Mouse (Mus musculus): ENCODE measurements at regions not wholly inside any gene's neighbourhood (a gene's known extent, or its start where the extent isn't known, plus 50 kb on each side); places are given as distances from the start of the nearest gene placed in this dataset.

DNA sequence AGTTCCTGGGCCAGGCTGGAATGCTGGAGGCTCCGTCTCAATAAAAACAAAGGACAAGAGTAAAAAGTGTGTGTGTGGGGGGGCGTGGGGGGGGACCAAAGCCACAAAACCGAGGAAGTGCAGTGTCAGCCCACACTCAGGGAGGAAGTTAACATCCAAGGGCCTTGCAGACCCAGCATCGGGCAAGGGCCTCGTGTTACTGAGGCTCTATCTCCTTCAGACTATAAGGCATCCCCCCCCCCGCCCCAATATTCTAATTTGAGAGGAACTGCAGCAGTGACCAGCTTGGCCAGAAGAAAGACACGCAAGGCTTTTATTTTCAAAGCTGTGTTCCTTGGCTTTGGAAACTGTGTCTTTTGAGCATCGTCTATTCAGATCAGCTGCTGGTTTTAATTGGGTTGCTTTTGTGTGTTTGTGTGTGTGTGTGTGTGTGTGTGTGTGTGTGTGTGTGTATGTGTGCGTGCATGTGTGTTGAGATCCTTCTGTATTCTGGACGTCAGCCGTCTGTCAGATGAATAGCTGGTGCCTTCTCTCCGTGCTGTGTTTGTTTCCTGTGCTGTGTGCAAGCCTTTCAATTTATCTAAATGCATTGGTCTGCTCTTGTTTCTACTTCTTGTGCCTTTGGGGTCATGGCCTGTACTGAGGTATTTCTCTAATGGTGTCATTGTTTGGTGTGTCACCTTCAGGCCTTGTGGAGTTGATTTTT lies 491.7 kb downstream of the Vrk1 start:
- no peak for TF ChIP-seq CTCF (IDR thresholded peaks at IDR 0.05; ENCODE audit: control insufficient read depth, insufficient read depth, insufficient read length)
- TF ChIP-seq MAX (IDR thresholded peaks at IDR 0.05) = no peak
- TF ChIP-seq FOSL1 (IDR thresholded peaks at IDR 0.05; ENCODE audit: insufficient read depth, low read length, poor library complexity, severe bottlenecking) = no peak
- TF ChIP-seq MYOG (IDR thresholded peaks at IDR 0.05; ENCODE audit: control insufficient read depth, extremely low read depth, insufficient read length) = no peak
